6 mouse cellular contexts compared by ENCODE assay signal in the genomic region with DNA sequence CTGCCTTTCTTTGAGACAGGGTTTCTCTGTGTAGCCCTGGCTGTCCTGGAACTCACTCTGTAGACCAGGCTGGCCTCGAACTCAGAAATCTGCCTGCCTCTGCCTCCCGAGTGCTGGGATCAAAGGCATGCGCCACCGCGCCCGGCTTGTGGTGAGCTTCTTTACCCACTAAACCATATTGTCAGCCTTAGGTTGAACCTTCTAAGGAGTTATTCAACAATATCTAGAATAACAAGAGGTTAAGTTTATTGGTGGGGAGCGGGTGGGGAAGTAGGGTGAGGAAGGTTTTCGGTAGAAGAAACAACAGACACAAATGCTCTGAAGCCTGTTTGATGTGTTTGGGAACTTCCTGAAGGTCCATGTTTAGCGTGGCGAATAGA. TPM values are rescaled to one million over a fixed set of nuclear protein-coding genes. Genes with fewer than 3 reads are reported as not detected.
DNase-seq lines count a peak whose midpoint lies in the region; ATAC-seq and TF ChIP-seq lines count a peak whose summit lies in the region.
"Not testable (repeated sequence)": the region's sequence is repeated elsewhere in the genome, so short reads cannot be mapped to it uniquely, and the experiment has no call there.

No protein-coding gene starts in this region.

- H3K27me3 ChIP-seq in G1E (ENCODE audit: insufficient read depth, low read length); liver, embryonic 12.5 days (replicated peaks); liver, embryonic 16.5 days (ENCODE audit: control insufficient read depth, insufficient read depth, low read depth, low read length); myocyte (ENCODE audit: control insufficient read depth, insufficient read depth, insufficient read length); thymus, adult 2 months (ENCODE audit: control insufficient read depth, insufficient read depth, low read length): not testable (repeated sequence)

- DNase-seq in G1E (ENCODE audit: low spot score): not testable (repeated sequence)
- peak; percentile 32 for DNase-seq in thymus, adult 2 months

- H3K4me2 ChIP-seq in liver, embryonic 12.5 days: peak overlapping the region; percentile 93
- peak overlapping the region; percentile 92 for H3K4me2 ChIP-seq in liver, embryonic 16.5 days (ENCODE audit: low read depth, low read length)
- H3K4me2 ChIP-seq in myocyte (ENCODE audit: low read depth): peak overlapping the region; percentile 68

- not testable (repeated sequence) for H3K9me3 ChIP-seq in G1E (replicated peaks); liver, embryonic 12.5 days (replicated peaks); liver, embryonic 16.5 days (replicated peaks; ENCODE audit: control insufficient read depth, low read length)

- not testable (repeated sequence) for H3K79me2 ChIP-seq in myocyte (ENCODE audit: control insufficient read depth, insufficient read depth)

- not testable (repeated sequence) for H3K36me3 ChIP-seq in G1E (replicated peaks); liver, embryonic 12.5 days; liver, embryonic 16.5 days (ENCODE audit: control insufficient read depth, insufficient read depth); myocyte (ENCODE audit: control insufficient read depth, insufficient read depth); thymus, adult 2 months (ENCODE audit: control insufficient read depth, insufficient read depth, low read length)

- peak overlapping the region; percentile 82 for H3K27ac ChIP-seq in bone marrow macrophage, adult 2 months (ENCODE audit: insufficient read depth, low read depth, low read length)
- peak overlapping the region; percentile 93 for H3K27ac ChIP-seq in liver, embryonic 12.5 days
- H3K27ac ChIP-seq in liver, embryonic 16.5 days (ENCODE audit: low read length): peak overlapping the region; percentile 94
- H3K27ac ChIP-seq in thymus, adult 2 months (ENCODE audit: control insufficient read depth, insufficient read depth, low read length): peak overlapping the region; percentile 96

- peak overlapping the region; percentile 91; the same call in 1 of the 2 replicates for H3K4me3 ChIP-seq in G1E (ENCODE audit: low read depth, low read length)
- H3K4me3 ChIP-seq in bone marrow macrophage, adult 2 months (ENCODE audit: insufficient read depth, low read length): peak overlapping the region; percentile 89
- not testable (repeated sequence) for H3K4me3 ChIP-seq in liver, embryonic 12.5 days; thymus, adult 2 months (ENCODE audit: control insufficient read depth, insufficient read depth, low read length)
- H3K4me3 ChIP-seq in liver, embryonic 16.5 days (ENCODE audit: low read depth, low read length): peak overlapping the region; percentile 90
- H3K4me3 ChIP-seq in myocyte: peak overlapping the region; percentile 34

- TF ChIP-seq CTCF in G1E (IDR thresholded peaks at IDR 0.05; ENCODE audit: low read depth, low read length); bone marrow macrophage, adult 2 months (IDR thresholded peaks at IDR 0.05; ENCODE audit: low read depth, low read length); thymus, adult 2 months (IDR thresholded peaks at IDR 0.05; ENCODE audit: borderline replicate concordance, control insufficient read depth, extremely low read depth, insufficient read depth, low read length, poor library complexity): not testable (repeated sequence)

- H3ac ChIP-seq in myocyte (ENCODE audit: control insufficient read depth, insufficient read length): not testable (repeated sequence)

- not testable (repeated sequence) for ATAC-seq in G1E (ENCODE audit: extremely low read depth, insufficient number of reproducible peaks, low FRiP score, poor library complexity, severe bottlenecking); liver, embryonic 12.5 days; liver, embryonic 16.5 days (ENCODE audit: low read depth)

- peaks cover 39% of the 10 kb centered on the region for H3K4me1 ChIP-seq in G1E (ENCODE audit: insufficient read depth, low read depth, low read length)
- peaks cover 17% of the 10 kb centered on the region for H3K4me1 ChIP-seq in bone marrow macrophage, adult 2 months (ENCODE audit: control insufficient read depth, insufficient read depth, low read length)
- H3K4me1 ChIP-seq in liver, embryonic 12.5 days: peaks cover 47% of the 10 kb centered on the region
- H3K4me1 ChIP-seq in liver, embryonic 16.5 days (ENCODE audit: control insufficient read depth, low read depth, low read length): peaks cover 31% of the 10 kb centered on the region
- H3K4me1 ChIP-seq in thymus, adult 2 months (replicated peaks; ENCODE audit: control insufficient read depth, insufficient read depth, low read length): peaks cover 16% of the 10 kb centered on the region

- not testable (repeated sequence) for TF ChIP-seq POLR2A in bone marrow macrophage, adult 2 months (IDR thresholded peaks at IDR 0.05; ENCODE audit: borderline replicate concordance, low read depth, low read length); myocyte (IDR thresholded peaks at IDR 0.05; ENCODE audit: insufficient read length, low read depth); thymus, adult 2 months (IDR thresholded peaks at IDR 0.05; ENCODE audit: control insufficient read depth, extremely low read depth, insufficient read depth, low read length, poor library complexity)

- 61% methylated on average over 10 of the region's 10 CpGs for WGBS in liver, embryonic 12.5 days (ENCODE audit: insufficient replicate concordance)
- WGBS in liver, embryonic 16.5 days (ENCODE audit: insufficient replicate concordance): 54% methylated on average over 10 of the region's 10 CpGs
- 34% methylated on average over 10 of the region's 10 CpGs for WGBS in thymus, adult 2 months

- not testable (repeated sequence) for H3K9ac ChIP-seq in liver, embryonic 12.5 days
- peak overlapping the region; percentile 87; the same call in 1 of the 2 replicates for H3K9ac ChIP-seq in liver, embryonic 16.5 days (ENCODE audit: low read depth, low read length)

RNA-seq across cellular contexts. Expression of a gene that starts 1.6 kb away (rescaled TPM):
- total RNA-seq in G1E (2014; fragmentation: Nextera tagmentation): 25.8 and 27.3 TPM in 2 replicates
- total RNA-seq in G1E (2017): 24.2 and 25.1 TPM in 2 replicates
- 20.2 and 35.8 TPM in 2 replicates for polyA plus RNA-seq in G1E (2012)
- 43.4 and 50.2 TPM in 2 replicates for polyA plus RNA-seq in bone marrow macrophage, adult 2 months (2012; ENCODE audit: insufficient read depth, insufficient read length, missing spikeins)
- polyA plus RNA-seq in liver, embryonic 12.5 days (2016; fragmentation: Nextera tagmentation; extraction: Ambion mirVana): 19.5 and 19.9 TPM in 2 replicates
- 15.8 and 16.2 TPM in 2 replicates for polyA plus RNA-seq in liver, embryonic 16.5 days (2015; fragmentation: Nextera tagmentation; extraction: Ambion mirVana)
- polyA plus RNA-seq in myocyte (2012; fragmentation: generic; extraction: Trizol): 37.0 TPM
- polyA plus RNA-seq in thymus, adult 2 months (2012; rRNA removed): 98.6 and 107 TPM in 2 replicates

RNA-seq across cellular contexts. Expression of a gene that starts 10.2 kb away (rescaled TPM):
- total RNA-seq in G1E (2014; fragmentation: Nextera tagmentation): 240 and 241 TPM in 2 replicates
- total RNA-seq in G1E (2017): 50.4 and 68.5 TPM in 2 replicates
- polyA plus RNA-seq in G1E (2012): 121 and 212 TPM in 2 replicates
- 537 and 572 TPM in 2 replicates for polyA plus RNA-seq in bone marrow macrophage, adult 2 months (2012; ENCODE audit: insufficient read depth, insufficient read length, missing spikeins)
- 61.3 and 63.3 TPM in 2 replicates for polyA plus RNA-seq in liver, embryonic 12.5 days (2016; fragmentation: Nextera tagmentation; extraction: Ambion mirVana)
- 49.5 and 56.3 TPM in 2 replicates for polyA plus RNA-seq in liver, embryonic 16.5 days (2015; fragmentation: Nextera tagmentation; extraction: Ambion mirVana)
- polyA plus RNA-seq in myocyte (2012; fragmentation: generic; extraction: Trizol): 62.6 TPM
- polyA plus RNA-seq in thymus, adult 2 months (2012; rRNA removed): 221 and 282 TPM in 2 replicates

RNA-seq across cellular contexts. Expression of a gene that starts 56.0 kb away (rescaled TPM):
- 60.1 and 61.9 TPM in 2 replicates for total RNA-seq in G1E (2014; fragmentation: Nextera tagmentation)
- total RNA-seq in G1E (2017): 24.1 and 27.8 TPM in 2 replicates
- 18.0 and 19.1 TPM in 2 replicates for polyA plus RNA-seq in G1E (2012)
- 103 and 110 TPM in 2 replicates for polyA plus RNA-seq in bone marrow macrophage, adult 2 months (2012; ENCODE audit: insufficient read depth, insufficient read length, missing spikeins)
- 28.5 and 28.6 TPM in 2 replicates for polyA plus RNA-seq in liver, embryonic 12.5 days (2016; fragmentation: Nextera tagmentation; extraction: Ambion mirVana)
- polyA plus RNA-seq in liver, embryonic 16.5 days (2015; fragmentation: Nextera tagmentation; extraction: Ambion mirVana): 24.8 and 25.2 TPM in 2 replicates
- polyA plus RNA-seq in myocyte (2012; fragmentation: generic; extraction: Trizol): 33.3 TPM
- 99.7 and 131 TPM in 2 replicates for polyA plus RNA-seq in thymus, adult 2 months (2012; rRNA removed)

RNA-seq across cellular contexts. Expression of a gene that starts 56.0 kb away (rescaled TPM):
- total RNA-seq in G1E (2014; fragmentation: Nextera tagmentation) (172 and 179 TPM in 2 replicates), G1E (2017) (54.4 and 60.5 TPM in 2 replicates)
- polyA plus RNA-seq in G1E (2012) (8.4 and 11.3 TPM in 2 replicates), myocyte (2012; fragmentation: generic; extraction: Trizol) (16.1 TPM)
- polyA plus RNA-seq in bone marrow macrophage, adult 2 months (2012; ENCODE audit: insufficient read depth, insufficient read length, missing spikeins): 33.3 and 36.9 TPM in 2 replicates
- 30.4 and 31.0 TPM in 2 replicates for polyA plus RNA-seq in liver, embryonic 12.5 days (2016; fragmentation: Nextera tagmentation; extraction: Ambion mirVana)
- 14.0 and 14.5 TPM in 2 replicates for polyA plus RNA-seq in liver, embryonic 16.5 days (2015; fragmentation: Nextera tagmentation; extraction: Ambion mirVana)
- polyA plus RNA-seq in thymus, adult 2 months (2012; rRNA removed): 23.7 and 28.1 TPM in 2 replicates
